Mouse (Mus musculus) testis, adult 2 months (tissue): ENCODE measurements around the gene Dusp9.

Source experiments
- CTCF ChIP-seq: fragments of 200-500 bp; IDR thresholded peaks from 2 replicates; pipeline ENCODE4 v1.5.1; 2012; ENCODE audit warnings: low read depth, mild to moderate bottlenecking, inconsistent platforms, low read length, moderate library complexity; ENCODE audit not compliant: control insufficient read depth, insufficient read depth, insufficient replicate concordance
- POLR2A ChIP-seq: fragments of 200-500 bp; IDR thresholded peaks from 2 replicates; pipeline ENCODE4 v1.6.1; 2012; ENCODE audit warnings: low read depth, mild to moderate bottlenecking, inconsistent platforms, low read length, moderate library complexity; ENCODE audit not compliant: control insufficient read depth

DNA sequence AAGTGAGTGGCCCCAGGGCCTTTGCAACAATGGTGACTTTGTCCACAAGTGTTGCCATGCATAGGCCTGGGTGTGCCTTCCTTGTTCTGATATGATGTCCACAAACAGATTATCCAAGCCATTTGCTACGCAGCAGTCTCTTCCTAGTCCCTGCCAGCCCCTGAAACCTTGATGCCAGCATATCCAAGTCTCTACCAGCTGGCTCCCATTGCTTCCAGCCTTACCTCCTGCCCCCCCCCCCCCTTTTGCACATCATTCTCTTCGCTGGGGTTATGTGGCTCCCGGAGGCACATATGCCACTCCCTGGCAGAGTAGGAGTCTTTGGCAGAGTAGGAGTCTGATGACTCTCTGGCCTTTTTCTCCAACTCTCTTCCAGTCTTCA lies 21.1 kb downstream of the Dusp9 start:
- TF ChIP-seq CTCF: no peak
- no peak for TF ChIP-seq POLR2A
